In genomic region chr10:81595599-81595998, GRCm38 (mm10) we compare ENCODE assay signal across 11 mouse cellular contexts. TPM values are rescaled to one million over a fixed set of nuclear protein-coding genes. Genes with fewer than 3 reads are reported as not detected.
DNase-seq lines count a peak whose midpoint lies in the region; ATAC-seq and TF ChIP-seq lines count a peak whose summit lies in the region.
"Had no signal": no experiment of that assay in that cellular context is flagged by ENCODE, and none has a peak within 500 bp of the region (broad histone marks: within the 10 kb centered on the region; RNA-seq: fewer than 3 reads in every experiment).

No protein-coding gene starts in this region.

- no peak for ATAC-seq in cerebellum, adult (ENCODE audit: insufficient number of reproducible peaks, low FRiP score, low TSS enrichment)
- no peak for ATAC-seq in hindbrain, embryonic 13.5 days (ENCODE audit: low FRiP score)
- no peak for ATAC-seq in hindbrain, embryonic 14.5 days (ENCODE audit: low FRiP score)
- no peak for ATAC-seq in intestine, embryonic 16.5 days

- 45% methylated on average over 5 of the region's 5 CpGs for WGBS in hindbrain, embryonic 13.5 days
- 38% methylated on average over 5 of the region's 5 CpGs for WGBS in hindbrain, embryonic 14.5 days
- WGBS in intestine, embryonic 16.5 days = 55% methylated on average over 5 of the region's 5 CpGs

- no peak overlapping the region for H3K9ac ChIP-seq in hindbrain, embryonic 13.5 days
- H3K9ac ChIP-seq in hindbrain, embryonic 14.5 days = no peak overlapping the region
- H3K9ac ChIP-seq in intestine, embryonic 16.5 days (ENCODE audit: low read depth, low read length) = peak overlapping the region; percentile 58

- peaks cover 86% of the 10 kb centered on the region for H3K27me3 ChIP-seq in hindbrain, embryonic 13.5 days
- peaks cover 52% of the 10 kb centered on the region for H3K27me3 ChIP-seq in hindbrain, embryonic 14.5 days (ENCODE audit: control insufficient read depth, insufficient read depth, low read length)
- H3K27me3 ChIP-seq in E14TG2a.4 (ENCODE audit: insufficient read depth, low read length) = peaks cover 49% of the 10 kb centered on the region
- peaks cover 5% of the 10 kb centered on the region; the same call in 1 of the 2 replicates for H3K27me3 ChIP-seq in intestine, embryonic 16.5 days (replicated peaks; ENCODE audit: control insufficient read depth, insufficient read depth, low read length)

- no peak for TF ChIP-seq CTCF in E14TG2a.4 (conservative IDR thresholded peaks at IDR 0.05; ENCODE audit: low read length)

- DNase-seq in cerebellum, adult 8-10 months = peak; percentile 32
- no peak for DNase-seq in hindbrain, embryonic 14.5 days (ENCODE audit: low spot score)
- DNase-seq in spleen, postnatal 10 days (ENCODE audit: low spot score in 2 of 2) = no peak
- DNase-seq in right cerebral cortex, postnatal 25 days = no peak
- DNase-seq: gastrocnemius, postnatal 10 days; kidney, postnatal 14 days; lung, postnatal 10 days had no signal

- no peaks in the 10 kb centered on the region for H3K36me3 ChIP-seq in hindbrain, embryonic 13.5 days
- H3K36me3 ChIP-seq in hindbrain, embryonic 14.5 days (replicated peaks; ENCODE audit: control insufficient read depth, insufficient read depth) = no peaks in the 10 kb centered on the region
- no peaks in the 10 kb centered on the region for H3K36me3 ChIP-seq in E14TG2a.4 (ENCODE audit: insufficient read depth, low read length)
- no peaks in the 10 kb centered on the region for H3K36me3 ChIP-seq in intestine, embryonic 16.5 days (ENCODE audit: control insufficient read depth, insufficient read depth, low read length)

- H3K9me3 ChIP-seq in hindbrain, embryonic 13.5 days = no peaks in the 10 kb centered on the region
- H3K9me3 ChIP-seq in hindbrain, embryonic 14.5 days (ENCODE audit: control insufficient read depth, low read length) = no peaks in the 10 kb centered on the region
- H3K9me3 ChIP-seq in E14TG2a.4 (ENCODE audit: low read length) = no peaks in the 10 kb centered on the region
- no peaks in the 10 kb centered on the region for H3K9me3 ChIP-seq in intestine, embryonic 16.5 days (ENCODE audit: control insufficient read depth, low read length)

- 0 out of 2 replicates have a peak overlapping the region, but pooled peaks have one; percentile 40 for H3K4me2 ChIP-seq in hindbrain, embryonic 13.5 days
- H3K4me2 ChIP-seq in hindbrain, embryonic 14.5 days (replicated peaks) = no peak overlapping the region
- no peak overlapping the region for H3K4me2 ChIP-seq in intestine, embryonic 16.5 days (ENCODE audit: low read depth, low read length)

- no peak overlapping the region for H3K4me3 ChIP-seq in hindbrain, embryonic 13.5 days
- no peak overlapping the region for H3K4me3 ChIP-seq in hindbrain, embryonic 14.5 days (replicated peaks; ENCODE audit: low read length)
- peak overlapping the region; percentile 20; the same call in 1 of the 2 replicates for H3K4me3 ChIP-seq in E14TG2a.4 (replicated peaks; ENCODE audit: low read length)
- H3K4me3 ChIP-seq in intestine, embryonic 16.5 days (ENCODE audit: low read length) = no peak overlapping the region

- H3K27ac ChIP-seq in hindbrain, embryonic 13.5 days = no peak overlapping the region
- no peak overlapping the region for H3K27ac ChIP-seq in hindbrain, embryonic 14.5 days
- no peak overlapping the region for H3K27ac ChIP-seq in intestine, embryonic 16.5 days (ENCODE audit: low read length)

- peaks cover 36% of the 10 kb centered on the region for H3K4me1 ChIP-seq in hindbrain, embryonic 13.5 days (replicated peaks)
- peaks cover 27% of the 10 kb centered on the region for H3K4me1 ChIP-seq in hindbrain, embryonic 14.5 days (replicated peaks; ENCODE audit: control insufficient read depth, insufficient read depth, low read length)
- peaks cover 95% of the 10 kb centered on the region for H3K4me1 ChIP-seq in E14TG2a.4 (replicated peaks; ENCODE audit: low read depth, low read length)
- H3K4me1 ChIP-seq in intestine, embryonic 16.5 days (ENCODE audit: control insufficient read depth, insufficient read depth, low read length) = peaks cover 37% of the 10 kb centered on the region

RNA-seq across cellular contexts. Expression of gene Tle6, which starts 5.3 kb away (rescaled TPM):
- 3.0 and 4.2 TPM in 2 replicates for polyA plus RNA-seq in hindbrain, embryonic 13.5 days (2015; fragmentation: Nextera tagmentation; extraction: Ambion mirVana)
- 4.2 and 4.8 TPM in 2 replicates for polyA plus RNA-seq in hindbrain, embryonic 14.5 days (2014; fragmentation: Nextera tagmentation; extraction: Ambion mirVana)
- polyA plus RNA-seq in intestine, embryonic 16.5 days (2015; fragmentation: Nextera tagmentation; extraction: Ambion mirVana) = 21.0 and 22.7 TPM in 2 replicates

RNA-seq across cellular contexts. Expression of gene BC025920, which starts 10.5 kb away (rescaled TPM):
- 1.8 and 2.7 TPM in 2 replicates for polyA plus RNA-seq in hindbrain, embryonic 13.5 days (2015; fragmentation: Nextera tagmentation; extraction: Ambion mirVana)
- polyA plus RNA-seq in hindbrain, embryonic 14.5 days (2014; fragmentation: Nextera tagmentation; extraction: Ambion mirVana) = 0.90 and 1.1 TPM in 2 replicates
- 0.61 and 1.2 TPM in 2 replicates for polyA plus RNA-seq in intestine, embryonic 16.5 days (2015; fragmentation: Nextera tagmentation; extraction: Ambion mirVana)

RNA-seq across cellular contexts. Expression of gene Tle2, which starts 21.2 kb away (rescaled TPM):
- 27.7 and 28.9 TPM in 2 replicates for polyA plus RNA-seq in hindbrain, embryonic 13.5 days (2015; fragmentation: Nextera tagmentation; extraction: Ambion mirVana)
- 24.5 and 29.7 TPM in 2 replicates for polyA plus RNA-seq in hindbrain, embryonic 14.5 days (2014; fragmentation: Nextera tagmentation; extraction: Ambion mirVana)
- polyA plus RNA-seq in intestine, embryonic 16.5 days (2015; fragmentation: Nextera tagmentation; extraction: Ambion mirVana) = 12.6 and 13.6 TPM in 2 replicates

RNA-seq across cellular contexts. Expression of gene Sirt6, which starts 32.0 kb away (rescaled TPM):
- 57.7 and 63.8 TPM in 2 replicates for polyA plus RNA-seq in hindbrain, embryonic 13.5 days (2015; fragmentation: Nextera tagmentation; extraction: Ambion mirVana)
- 39.9 and 42.1 TPM in 2 replicates for polyA plus RNA-seq in hindbrain, embryonic 14.5 days (2014; fragmentation: Nextera tagmentation; extraction: Ambion mirVana)
- 29.3 and 29.5 TPM in 2 replicates for polyA plus RNA-seq in intestine, embryonic 16.5 days (2015; fragmentation: Nextera tagmentation; extraction: Ambion mirVana)

RNA-seq across cellular contexts. Expression of gene Ankrd24, which starts 32.7 kb away (rescaled TPM):
- 11.7 and 13.5 TPM in 2 replicates for polyA plus RNA-seq in hindbrain, embryonic 13.5 days (2015; fragmentation: Nextera tagmentation; extraction: Ambion mirVana)
- polyA plus RNA-seq in hindbrain, embryonic 14.5 days (2014; fragmentation: Nextera tagmentation; extraction: Ambion mirVana) = 11.8 and 12.6 TPM in 2 replicates
- polyA plus RNA-seq in intestine, embryonic 16.5 days (2015; fragmentation: Nextera tagmentation; extraction: Ambion mirVana) = 8.2 and 8.7 TPM in 2 replicates
